Mouse (Mus musculus): ENCODE results near the gene Mre11a. TPM values are rescaled to one million over a fixed set of nuclear protein-coding genes. Genes with fewer than 3 reads are reported as not detected.

The Mre11a gene
- 13.8 and 16.7 TPM in 2 replicates for polyA plus RNA-seq (2011; ENCODE audit: insufficient read depth, insufficient read length, low replicate concordance, missing spikeins)

GRCm38 (mm10) chr9:14784039-14785002, at the start of gene Mre11a, which contains the start of gene Ankrd49:
Gene Mre11a, plus strand, starts transcription at chr9:14784654.
Gene Ankrd49, minus strand, starts transcription at chr9:14784856.
- TF ChIP-seq CTCF (IDR thresholded peaks at IDR 0.05; ENCODE audit: control insufficient read depth, insufficient read depth, low read length), result no peak; the same call in 1 of the 2 replicates
- peak; percentile 68; the same call in 1 of the 2 replicates for TF ChIP-seq POLR2A (IDR thresholded peaks at IDR 0.05; ENCODE audit: borderline replicate concordance, control insufficient read depth, low read depth, low read length)
- H3K27ac ChIP-seq (ENCODE audit: control insufficient read depth, insufficient read depth, low read depth, low read length, poor library complexity), result peak within 1 kb of the TSS; percentile 83
- WGBS, result under 1% methylated on average over 62 of the region's 62 CpGs
- peak within 1 kb of the TSS; percentile 96 for H3K4me3 ChIP-seq (replicated peaks; ENCODE audit: control insufficient read depth, low read depth, low read length)
- H3K4me1 ChIP-seq (ENCODE audit: control insufficient read depth, insufficient read depth, low read length), result no peaks in the 10 kb centered on the region

GRCm38 (mm10) chr9:14739498-14740150, 44.8 kb upstream of the Mre11a start:
- Histone ChIP-seq H3K4me3 (replicated peaks; ENCODE audit: control insufficient read depth, low read depth, low read length) (no peak overlapping the region), H3K27ac (ENCODE audit: control insufficient read depth, insufficient read depth, low read depth, low read length, poor library complexity) (no peak overlapping the region), H3K4me1 (ENCODE audit: control insufficient read depth, insufficient read depth, low read length) (peaks cover 1% of the 10 kb centered on the region; the same call in 1 of the 2 replicates)
- WGBS, result 61% methylated on average over 4 of the region's 4 CpGs
- no peak for TF ChIP-seq POLR2A (IDR thresholded peaks at IDR 0.05; ENCODE audit: borderline replicate concordance, control insufficient read depth, low read depth, low read length)
- no peak for TF ChIP-seq CTCF (IDR thresholded peaks at IDR 0.05; ENCODE audit: control insufficient read depth, insufficient read depth, low read length)

GRCm38 (mm10) chr9:14740151-14740924, 44.1 kb upstream of the Mre11a start, which contains the start of gene Piwil4:
Gene Piwil4, minus strand, starts transcription at chr9:14740733.
- Histone ChIP-seq H3K4me3 (replicated peaks; ENCODE audit: control insufficient read depth, low read depth, low read length) (no peak within 1 kb of the TSS), H3K4me1 (ENCODE audit: control insufficient read depth, insufficient read depth, low read length) (peaks cover 1% of the 10 kb centered on the region; the same call in 1 of the 2 replicates), H3K27ac (ENCODE audit: control insufficient read depth, insufficient read depth, low read depth, low read length, poor library complexity) (no peak within 1 kb of the TSS)
- WGBS, result 80% methylated on average over 19 of the region's 19 CpGs
- TF ChIP-seq CTCF (IDR thresholded peaks at IDR 0.05; ENCODE audit: control insufficient read depth, insufficient read depth, low read length) (no peak), POLR2A (IDR thresholded peaks at IDR 0.05; ENCODE audit: borderline replicate concordance, control insufficient read depth, low read depth, low read length) (no peak)

GRCm38 (mm10) chr9:14750901-14751502, 33.5 kb upstream of the Mre11a start:
- Histone ChIP-seq H3K27ac (ENCODE audit: control insufficient read depth, insufficient read depth, low read depth, low read length, poor library complexity) (peak overlapping the region; percentile 82; the same call in 1 of the 2 replicates), H3K4me3 (replicated peaks; ENCODE audit: control insufficient read depth, low read depth, low read length) (peak overlapping the region; percentile 65), H3K4me1 (ENCODE audit: control insufficient read depth, insufficient read depth, low read length) (peaks cover 4% of the 10 kb centered on the region)
- TF ChIP-seq CTCF (IDR thresholded peaks at IDR 0.05; ENCODE audit: control insufficient read depth, insufficient read depth, low read length), result no peak
- no peak for TF ChIP-seq POLR2A (IDR thresholded peaks at IDR 0.05; ENCODE audit: borderline replicate concordance, control insufficient read depth, low read depth, low read length)
- WGBS, result 66% methylated on average over 42 of the region's 42 CpGs

- H3K27ac ChIP-seq (ENCODE audit: control insufficient read depth, insufficient read depth, low read depth, low read length, poor library complexity), result peak overlapping the region; percentile 82
- WGBS, result under 1% methylated on average over 50 of the region's 50 CpGs
- H3K4me3 ChIP-seq (replicated peaks; ENCODE audit: control insufficient read depth, low read depth, low read length), result peak overlapping the region; percentile 65
- TF ChIP-seq POLR2A (IDR thresholded peaks at IDR 0.05; ENCODE audit: borderline replicate concordance, control insufficient read depth, low read depth, low read length) (peak; percentile 32; the same call in 1 of the 2 replicates), CTCF (IDR thresholded peaks at IDR 0.05; ENCODE audit: control insufficient read depth, insufficient read depth, low read length) (no peak)
- peaks cover 4% of the 10 kb centered on the region for H3K4me1 ChIP-seq (ENCODE audit: control insufficient read depth, insufficient read depth, low read length)
Measured at GRCm38 (mm10) chr9:14751503-14752000, 32.9 kb upstream of the Mre11a start.

GRCm38 (mm10) chr9:14752001-14752522, 32.4 kb upstream of the Mre11a start, which contains the start of gene Fut4:
Gene Fut4, minus strand, starts transcription at chr9:14752393.
- WGBS, result 0% methylated on average over 27 of the region's 28 CpGs
- peaks cover 4% of the 10 kb centered on the region for H3K4me1 ChIP-seq (ENCODE audit: control insufficient read depth, insufficient read depth, low read length)
- TF ChIP-seq POLR2A (IDR thresholded peaks at IDR 0.05; ENCODE audit: borderline replicate concordance, control insufficient read depth, low read depth, low read length) (no peak), CTCF (IDR thresholded peaks at IDR 0.05; ENCODE audit: control insufficient read depth, insufficient read depth, low read length) (no peak)
- peak within 1 kb of the TSS; percentile 65 for H3K4me3 ChIP-seq (replicated peaks; ENCODE audit: control insufficient read depth, low read depth, low read length)
- peak within 1 kb of the TSS; percentile 82 for H3K27ac ChIP-seq (ENCODE audit: control insufficient read depth, insufficient read depth, low read depth, low read length, poor library complexity)

- H3K4me1 ChIP-seq (ENCODE audit: control insufficient read depth, insufficient read depth, low read length), result peaks cover 4% of the 10 kb centered on the region
- H3K27ac ChIP-seq (ENCODE audit: control insufficient read depth, insufficient read depth, low read depth, low read length, poor library complexity), result no peak overlapping the region
- TF ChIP-seq POLR2A (IDR thresholded peaks at IDR 0.05; ENCODE audit: borderline replicate concordance, control insufficient read depth, low read depth, low read length) (no peak), CTCF (IDR thresholded peaks at IDR 0.05; ENCODE audit: control insufficient read depth, insufficient read depth, low read length) (no peak)
- no peak overlapping the region for H3K4me3 ChIP-seq (replicated peaks; ENCODE audit: control insufficient read depth, low read depth, low read length)
Measured at GRCm38 (mm10) chr9:14753947-14754346, 30.5 kb upstream of the Mre11a start.
